Mouse (Mus musculus) brain, embryonic 14.5 days (tissue): Measurements from ENCODE around the gene Vil1.

ENCODE experiments used
- CTCF ChIP-seq: fragments of 200-500 bp; IDR thresholded peaks from 2 replicates; pipeline ENCODE4 v1.5.1; 2012; ENCODE audit warnings: inconsistent platforms, mild to moderate bottlenecking, moderate library complexity, borderline replicate concordance; ENCODE audit not compliant: insufficient read depth, insufficient read length; ENCODE audit errors: extremely low read depth
- POLR2A ChIP-seq: fragments of 200-500 bp; IDR thresholded peaks from 2 replicates; pipeline ENCODE4 v1.6.1; 2012; ENCODE audit warnings: mild to moderate bottlenecking, inconsistent platforms, borderline replicate concordance; ENCODE audit not compliant: poor library complexity, insufficient read depth, insufficient read length, severe bottlenecking; ENCODE audit errors: extremely low read depth

DNA sequence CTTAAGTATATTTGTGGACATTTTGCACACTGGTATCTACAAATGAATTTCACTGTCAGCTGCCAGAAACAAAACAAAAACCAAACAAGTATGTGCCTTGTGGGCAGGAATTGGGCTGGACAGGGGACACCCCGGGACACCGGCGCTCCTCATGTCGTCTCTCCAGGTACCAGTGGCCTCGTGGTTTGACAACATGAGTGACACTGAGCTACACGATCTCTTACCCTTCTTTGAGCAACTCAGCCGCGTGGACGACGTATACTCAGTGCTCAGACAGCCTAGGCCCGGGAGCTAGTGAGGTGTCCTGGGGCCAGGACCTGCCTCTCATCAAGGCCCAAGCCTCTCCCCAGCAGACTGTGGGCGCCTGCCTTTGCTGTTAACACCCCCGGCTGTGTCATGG is 13.9 kb upstream of the Vil1 start:
- TF ChIP-seq POLR2A (no peak), CTCF (no peak)
